8 mouse cellular contexts compared by ENCODE assay signal in genomic region chr6:108248519-108248918, GRCm38 (mm10). TPM values are rescaled to one million over a fixed set of nuclear protein-coding genes. Genes with fewer than 3 reads are reported as not detected.
DNase-seq lines count a peak whose midpoint lies in the region; ATAC-seq lines count a peak whose summit lies in the region.

No protein-coding gene starts in this region.

- no peak overlapping the region for H3K4me2 ChIP-seq in heart, embryonic 16.5 days (ENCODE audit: low read depth, low read length)
- H3K4me2 ChIP-seq in midbrain, embryonic 14.5 days (ENCODE audit: low read length): no peak overlapping the region

- 18% methylated on average over 4 of the region's 4 CpGs for WGBS in heart, embryonic 16.5 days
- WGBS in midbrain, embryonic 14.5 days: 27% methylated on average over 4 of the region's 4 CpGs

- H3K27ac ChIP-seq in brown adipose tissue, adult 24 weeks (replicated peaks; ENCODE audit: low read depth, low read length): peak overlapping the region; percentile 74
- H3K27ac ChIP-seq in heart, embryonic 16.5 days (ENCODE audit: low read length): peak overlapping the region; percentile 64
- peak overlapping the region; percentile 54; the same call in 1 of the 2 replicates for H3K27ac ChIP-seq in midbrain, embryonic 14.5 days (replicated peaks; ENCODE audit: low read depth, low read length)

- H3K27me3 ChIP-seq in heart, embryonic 16.5 days (ENCODE audit: control insufficient read depth, insufficient read depth, low read length): no peaks in the 10 kb centered on the region
- no peaks in the 10 kb centered on the region for H3K27me3 ChIP-seq in midbrain, embryonic 14.5 days (ENCODE audit: control insufficient read depth, insufficient read depth, low read length)

- H3K9ac ChIP-seq in heart, embryonic 16.5 days (ENCODE audit: low read length): no peak overlapping the region
- H3K9ac ChIP-seq in midbrain, embryonic 14.5 days (replicated peaks; ENCODE audit: low read length): no peak overlapping the region

- DNase-seq in kidney, postnatal 10 days: peak; percentile 59
- DNase-seq in kidney, adult 8-10 months: no peak
- peak; percentile 56 for DNase-seq in midbrain, embryonic 14.5 days
- DNase-seq in T-cell, adult 2 months (ENCODE audit: low spot score): no peak
- no peak for DNase-seq in adrenal gland, postnatal 4 days (ENCODE audit: low spot score in 2 of 2)
- no peak for DNase-seq in adrenal gland, postnatal 25 days

- H3K4me1 ChIP-seq in brown adipose tissue, adult 24 weeks (ENCODE audit: control insufficient read depth, insufficient read depth, insufficient read length, low read length): peaks cover 43% of the 10 kb centered on the region
- peaks cover 24% of the 10 kb centered on the region for H3K4me1 ChIP-seq in heart, embryonic 16.5 days (ENCODE audit: control insufficient read depth, insufficient read depth, low read length)
- H3K4me1 ChIP-seq in midbrain, embryonic 14.5 days (ENCODE audit: control insufficient read depth, insufficient read depth, low read length): peaks cover 16% of the 10 kb centered on the region

- H3K9me3 ChIP-seq in heart, embryonic 16.5 days (replicated peaks; ENCODE audit: control insufficient read depth, low read length): no peaks in the 10 kb centered on the region
- no peaks in the 10 kb centered on the region for H3K9me3 ChIP-seq in midbrain, embryonic 14.5 days (ENCODE audit: control insufficient read depth, low read length)

- peak; percentile 26; the same call in 1 of the 2 replicates for ATAC-seq in heart, embryonic 16.5 days (replicated peaks; ENCODE audit: extremely low read depth, insufficient read depth, low FRiP score)
- ATAC-seq in midbrain, embryonic 14.5 days (ENCODE audit: low FRiP score, low TSS enrichment): peak; percentile 36

- H3K4me3 ChIP-seq in brown adipose tissue, adult 24 weeks (ENCODE audit: insufficient read depth, low read depth, low read length): no peak overlapping the region
- H3K4me3 ChIP-seq in heart, embryonic 16.5 days (ENCODE audit: low read length): no peak overlapping the region
- no peak overlapping the region for H3K4me3 ChIP-seq in midbrain, embryonic 14.5 days (replicated peaks; ENCODE audit: low read depth, low read length)

- no peaks in the 10 kb centered on the region for H3K36me3 ChIP-seq in heart, embryonic 16.5 days (ENCODE audit: control insufficient read depth, insufficient read depth)
- H3K36me3 ChIP-seq in midbrain, embryonic 14.5 days (ENCODE audit: control insufficient read depth, insufficient read depth, low read length): no peaks in the 10 kb centered on the region

RNA-seq across cellular contexts. Expression of gene Itpr1, which starts 35.6 kb away (rescaled TPM):
- polyA plus RNA-seq in brown adipose tissue, adult 24 weeks (2012; ENCODE audit: insufficient read depth, insufficient read length, missing spikeins): 33.1 and 42.5 TPM in 2 replicates
- polyA plus RNA-seq in heart, embryonic 16.5 days (2015; fragmentation: Nextera tagmentation; extraction: Ambion mirVana): 10.8 and 12.3 TPM in 2 replicates
- 3.6 and 5.5 TPM in 2 replicates for polyA plus RNA-seq in midbrain, embryonic 14.5 days (2014; fragmentation: Nextera tagmentation; extraction: Ambion mirVana)
- total RNA-seq in adrenal gland, postnatal 4 days (2021): 100 to 1,000 TPM; 106 to 129 TPM
- total RNA-seq in adrenal gland, postnatal 25 days (2021): 168 and 197 TPM in 2 replicates

Comparison
In these comparisons a context has a peak if more than half of its experiments do, and no peak if none do; other contexts are left out.
1. DNase-seq: peak in kidney, postnatal 10 days (single experiment) and midbrain, embryonic 14.5 days (single experiment); none in kidney, adult 8-10 months (0 of 2), T-cell, adult 2 months (single experiment), adrenal gland, postnatal 4 days (0 of 2) and adrenal gland, postnatal 25 days (single experiment).
2. Peak in every context shown above with its lines, with median percentiles within 50 percentile points of each other: H3K27ac ChIP-seq.